Mouse (Mus musculus) neural tube, embryonic 12.5 days (tissue): ENCODE measurements around the gene Atic. TPM values are rescaled to one million over a fixed set of nuclear protein-coding genes. Genes with fewer than 3 reads are reported as not detected.

Experiments
- ATAC-seq: fragments of 200-750 bp; cut with Nextera tagmentation; 2 replicates; pipeline ENCODE4 v1.8.0; 2017; ENCODE audit warnings: low read depth, mild to moderate bottlenecking, moderate TSS enrichment, moderate library complexity; ENCODE audit not compliant: low FRiP score
- H3K27ac ChIP-seq: fragments of 300-500 bp; sonication (generic); 2 replicates; pipeline ENCODE4 v1.5.1; 2016
- H3K27me3 ChIP-seq: fragments of 300-500 bp; sonication (generic); replicated peaks from 2 replicates; pipeline ENCODE4 v1.6.1; 2016; ENCODE audit warnings: mild to moderate bottlenecking
- H3K36me3 ChIP-seq: fragments of 300-500 bp; sonication (generic); 2 replicates; pipeline ENCODE4 v1.6.1; 2016; ENCODE audit warnings: mild to moderate bottlenecking
- H3K4me1 ChIP-seq: fragments of 300-500 bp; sonication (generic); 2 replicates; pipeline ENCODE4 v1.6.1; 2016
- H3K4me2 ChIP-seq: fragments of 300-500 bp; sonication (generic); replicated peaks from 2 replicates; pipeline ENCODE4 v1.6.1; 2016; ENCODE audit warnings: mild to moderate bottlenecking
- H3K4me3 ChIP-seq: fragments of 300-500 bp; sonication (generic); 2 replicates; pipeline ENCODE4 v1.5.1; 2016
- H3K9ac ChIP-seq: fragments of 300-500 bp; sonication (generic); 2 replicates; pipeline ENCODE4 v1.6.1; 2016; ENCODE audit warnings: mild to moderate bottlenecking
- H3K9me3 ChIP-seq: fragments of 300-500 bp; sonication (generic); 2 replicates; pipeline ENCODE4 v1.6.1; 2016; ENCODE audit warnings: mild to moderate bottlenecking
- WGBS: fragments of 180-500 bp; shearing (Covaris S2); methylation state at CpG from one replicate; pipeline ENCODE4 v1.1.7; 2016; 5-methylcytosine and 5-hydroxymethylcytosine counted together
- polyA plus RNA-seq: library from polyadenylated mRNA; unstranded; fragments of >200 nt; fragmentation: Nextera tagmentation; extraction: Ambion mirVana; gene quantifications from 2 replicates; pipeline ENCODE4 v1.2.1, GENCODE M21; 2016

Atic gene
- polyA plus RNA-seq, 1 experiment from 2014 or later = 32.3 TPM

GRCm38 (mm10) chr1:71605751-71606150 lies 48.8 kb downstream of the Atic start:
- Histone ChIP-seq H3K4me3 (no peak overlapping the region), H3K27ac (no peak overlapping the region), H3K36me3 (peaks cover 55% of the 10 kb centered on the region)

DNA sequence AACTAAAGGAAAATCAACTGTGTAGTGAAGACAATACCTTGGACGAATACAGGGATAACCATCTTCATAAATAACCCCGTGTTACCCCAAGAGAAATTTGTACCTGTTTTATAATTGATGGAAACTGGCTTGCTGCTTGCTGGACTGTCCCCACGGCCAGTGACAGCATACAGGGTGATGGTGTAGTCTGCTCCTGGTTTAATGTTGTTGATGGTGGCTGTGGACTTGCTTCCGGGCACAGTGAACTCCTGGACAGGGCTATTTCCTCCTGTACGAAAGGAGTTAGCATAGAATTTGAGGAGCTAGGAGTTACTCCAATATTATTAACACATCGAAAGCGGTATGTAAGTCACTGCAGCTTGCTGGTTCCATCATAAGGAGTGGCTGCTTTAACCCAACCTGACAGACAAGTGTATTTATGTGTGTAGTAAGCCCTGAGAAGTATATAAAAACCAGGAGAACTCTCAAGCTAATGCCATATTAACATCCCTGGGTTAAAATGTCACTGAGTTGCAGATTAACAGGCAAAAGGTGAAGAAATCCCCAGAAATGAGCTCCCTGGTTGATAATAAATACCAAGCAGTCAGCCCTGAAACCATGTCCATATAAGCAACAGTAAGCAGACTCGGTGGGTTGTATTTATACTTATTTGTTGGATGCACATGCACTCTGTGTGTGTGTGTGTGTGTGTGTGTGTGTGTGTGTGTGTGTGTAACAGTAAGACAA lies 49.8 kb downstream of the Atic start:
- H3K27ac ChIP-seq = no peak overlapping the region
- H3K27me3 ChIP-seq = no peaks in the 10 kb centered on the region
- H3K4me1 ChIP-seq = no peaks in the 10 kb centered on the region
- WGBS = 90% methylated on average over 8 of the region's 8 CpGs
- no peak for ATAC-seq
- no peaks in the 10 kb centered on the region for H3K9me3 ChIP-seq
- no peak overlapping the region for H3K4me3 ChIP-seq
- H3K9ac ChIP-seq = no peak overlapping the region
- peaks cover 57% of the 10 kb centered on the region for H3K36me3 ChIP-seq
- no peak overlapping the region for H3K4me2 ChIP-seq

More at GRCm38 (mm10) chr1:71605751-71606150, 48.8 kb downstream of the Atic start:
- no peak for ATAC-seq
- no peaks in the 10 kb centered on the region for H3K27me3 ChIP-seq
- H3K9me3 ChIP-seq = no peaks in the 10 kb centered on the region
- no peaks in the 10 kb centered on the region for H3K4me1 ChIP-seq
- no peak overlapping the region for H3K4me2 ChIP-seq
- no peak overlapping the region for H3K9ac ChIP-seq
- WGBS = 86% methylated on average over 2 of the region's 2 CpGs

- no peak for ATAC-seq
- no peak overlapping the region for H3K4me3 ChIP-seq
- H3K27me3 ChIP-seq = no peaks in the 10 kb centered on the region
- H3K27ac ChIP-seq = no peak overlapping the region
- no peaks in the 10 kb centered on the region for H3K4me1 ChIP-seq
- H3K9ac ChIP-seq = no peak overlapping the region
- 97% methylated on average over 37 of the region's 37 CpGs for WGBS
- H3K9me3 ChIP-seq = no peaks in the 10 kb centered on the region
- no peak overlapping the region for H3K4me2 ChIP-seq
- peaks cover 67% of the 10 kb centered on the region for H3K36me3 ChIP-seq
Measured at GRCm38 (mm10) chr1:71609057-71609775, 52.3 kb downstream of the Atic start.

GRCm38 (mm10) chr1:71609916-71610315 lies 53.0 kb downstream of the Atic start:
- no peak overlapping the region for H3K4me2 ChIP-seq
- no peaks in the 10 kb centered on the region for H3K9me3 ChIP-seq
- no peaks in the 10 kb centered on the region for H3K27me3 ChIP-seq
- peaks cover 62% of the 10 kb centered on the region for H3K36me3 ChIP-seq
- H3K4me3 ChIP-seq = no peak overlapping the region
- peaks cover 5% of the 10 kb centered on the region for H3K4me1 ChIP-seq
- no peak overlapping the region for H3K9ac ChIP-seq
- WGBS = 91% methylated on average over 5 of the region's 5 CpGs
- no peak for ATAC-seq
- no peak overlapping the region for H3K27ac ChIP-seq

- no peaks in the 10 kb centered on the region for H3K9me3 ChIP-seq
- H3K4me2 ChIP-seq = no peak overlapping the region
- peaks cover 8% of the 10 kb centered on the region for H3K4me1 ChIP-seq
- no peaks in the 10 kb centered on the region for H3K27me3 ChIP-seq
- H3K27ac ChIP-seq = no peak overlapping the region
- no peak for ATAC-seq
- no peak overlapping the region for H3K9ac ChIP-seq
- 95% methylated on average over 21 of the region's 21 CpGs for WGBS
- H3K36me3 ChIP-seq = peaks cover 46% of the 10 kb centered on the region
- no peak overlapping the region for H3K4me3 ChIP-seq
Measured at GRCm38 (mm10) chr1:71612256-71612655, 55.3 kb downstream of the Atic start.

DNA sequence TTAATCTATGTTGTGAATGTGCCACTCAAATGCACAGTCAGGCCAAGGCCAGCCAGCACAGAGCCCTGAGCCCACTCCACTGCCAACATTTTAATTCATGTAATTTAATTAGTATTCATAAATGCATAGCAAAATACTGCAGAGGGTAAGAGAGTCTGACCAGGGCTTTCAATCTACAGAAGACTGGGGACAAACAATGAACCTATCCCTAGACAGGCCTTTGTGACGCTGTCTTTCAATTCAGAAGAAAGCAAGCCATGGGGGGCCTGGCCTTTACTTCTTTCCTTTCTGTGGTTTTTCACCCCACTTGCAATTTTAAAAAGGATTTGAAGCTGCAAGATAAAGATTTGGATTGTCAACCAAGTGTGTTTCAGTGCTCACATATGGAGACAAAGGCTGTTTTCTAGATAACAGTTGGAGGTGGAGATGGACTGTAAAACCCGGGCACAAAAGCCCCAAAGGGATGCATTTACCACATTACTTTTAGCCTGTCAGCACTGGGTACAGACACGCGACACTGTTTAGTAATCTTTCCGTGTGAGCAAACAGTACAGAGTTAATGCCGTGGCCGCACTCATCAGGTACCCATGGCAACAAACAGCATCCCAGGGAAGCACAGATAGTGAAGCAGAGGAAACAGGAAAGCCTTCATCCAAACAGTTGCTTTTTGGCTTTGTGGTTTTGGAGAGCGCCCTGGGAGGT lies 57.7 kb downstream of the Atic start:
- no peak overlapping the region for H3K27ac ChIP-seq
- H3K9me3 ChIP-seq = no peaks in the 10 kb centered on the region
- ATAC-seq = peak; percentile 95
- WGBS = 36% methylated on average over 8 of the region's 8 CpGs
- H3K36me3 ChIP-seq = peaks cover 42% of the 10 kb centered on the region
- H3K4me3 ChIP-seq = no peak overlapping the region
- H3K4me1 ChIP-seq = peaks cover 8% of the 10 kb centered on the region
- no peak overlapping the region for H3K4me2 ChIP-seq
- H3K9ac ChIP-seq = no peak overlapping the region
- no peaks in the 10 kb centered on the region for H3K27me3 ChIP-seq

- no peaks in the 10 kb centered on the region for H3K27me3 ChIP-seq
- peaks cover 35% of the 10 kb centered on the region for H3K36me3 ChIP-seq
- H3K27ac ChIP-seq = no peak overlapping the region
- no peaks in the 10 kb centered on the region for H3K4me1 ChIP-seq
- H3K4me3 ChIP-seq = no peak overlapping the region
- H3K4me2 ChIP-seq = no peak overlapping the region
- no peak overlapping the region for H3K9ac ChIP-seq
- 95% methylated on average over 2 of the region's 2 CpGs for WGBS
- ATAC-seq = no peak
- no peaks in the 10 kb centered on the region for H3K9me3 ChIP-seq
Measured at GRCm38 (mm10) chr1:71621526-71621925, 64.6 kb downstream of the Atic start.

- Histone ChIP-seq H3K4me1 (no peaks in the 10 kb centered on the region), H3K9me3 (no peaks in the 10 kb centered on the region), H3K27me3 (no peaks in the 10 kb centered on the region), H3K36me3 (peaks cover 52% of the 10 kb centered on the region), H3K27ac (no peak overlapping the region), H3K9ac (no peak overlapping the region), H3K4me3 (no peak overlapping the region), H3K4me2 (no peak overlapping the region)
- no peak for ATAC-seq
- 96% methylated on average over 6 of the region's 6 CpGs for WGBS
Measured at GRCm38 (mm10) chr1:71623625-71624024, 66.7 kb downstream of the Atic start.

Other genes starting within 250 kb of the Atic start
- 0.03 TPM in 1 of 2 replicates, not detected in the other for gene Abca12, start 142.2 kb upstream of the Atic start, polyA plus RNA-seq
- 79.4 and 80.2 TPM in 2 replicates for gene Fn1, start 96.0 kb downstream of the Atic start, polyA plus RNA-seq